Mouse (Mus musculus): ENCODE results near the gene Pum2.

DNA sequence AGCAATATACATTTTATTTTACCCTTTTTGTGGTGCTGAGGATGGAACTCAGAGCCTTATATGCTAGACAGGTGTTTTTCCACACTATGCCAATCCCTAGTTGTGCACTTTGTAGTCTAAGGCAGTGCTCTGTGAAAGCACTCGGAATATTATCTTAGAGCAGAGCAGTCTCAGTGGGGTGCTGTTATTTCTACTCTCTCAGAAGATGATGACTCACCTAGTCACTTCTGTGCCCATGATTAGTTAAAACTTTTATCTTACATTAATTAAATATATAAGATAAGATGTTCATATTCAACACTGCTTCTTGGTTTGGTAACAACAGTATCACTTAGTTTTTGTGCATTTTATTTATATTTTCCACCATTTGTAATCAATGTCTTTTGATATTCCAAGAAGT lies 30.1 kb downstream of the Pum2 start:
- TF ChIP-seq CTCF (IDR thresholded peaks at IDR 0.05; ENCODE audit: low read depth) = no peak
- no peak for TF ChIP-seq EP300 (optimal IDR thresholded peaks at IDR 0.05)
